Mouse (Mus musculus) kidney, adult 2 months (tissue): ENCODE data around the gene Ptges2.

Source experiments
- CTCF ChIP-seq: fragments of 200-500 bp; conservative IDR thresholded peaks from 2 replicates; pipeline ENCODE4 v1.5.1; 2011; ENCODE audit warnings: low read depth, mild to moderate bottlenecking, control low read depth, low read length, moderate library complexity, mixed read lengths; ENCODE audit not compliant: insufficient read depth, insufficient read length
- POLR2A ChIP-seq: fragments of 200-500 bp; IDR thresholded peaks from one replicate; pipeline ENCODE4 v1.6.1; 2011; ENCODE audit warnings: low read depth, low read length, control low read depth

GRCm38 (mm10) chr2:32426141-32426540 lies 30.4 kb downstream of the Ptges2 start:
- TF ChIP-seq CTCF (no peak), POLR2A (no peak)
